Mouse (Mus musculus) kidney, adult 11 months (tissue): ENCODE measurements at regions not wholly inside any gene's neighbourhood (a gene's known extent, or its start where the extent isn't known, plus 50 kb on each side); places are given as distances from the start of the nearest gene placed in this dataset.
"Not testable (repeated sequence)": the region's sequence is repeated elsewhere in the genome, so short reads cannot be mapped to it uniquely, and the experiment has no call there.

Experiments used
- DNase-seq: peaks from one replicate; pipeline ENCODE4 v3.0.0; 2022

DNA sequence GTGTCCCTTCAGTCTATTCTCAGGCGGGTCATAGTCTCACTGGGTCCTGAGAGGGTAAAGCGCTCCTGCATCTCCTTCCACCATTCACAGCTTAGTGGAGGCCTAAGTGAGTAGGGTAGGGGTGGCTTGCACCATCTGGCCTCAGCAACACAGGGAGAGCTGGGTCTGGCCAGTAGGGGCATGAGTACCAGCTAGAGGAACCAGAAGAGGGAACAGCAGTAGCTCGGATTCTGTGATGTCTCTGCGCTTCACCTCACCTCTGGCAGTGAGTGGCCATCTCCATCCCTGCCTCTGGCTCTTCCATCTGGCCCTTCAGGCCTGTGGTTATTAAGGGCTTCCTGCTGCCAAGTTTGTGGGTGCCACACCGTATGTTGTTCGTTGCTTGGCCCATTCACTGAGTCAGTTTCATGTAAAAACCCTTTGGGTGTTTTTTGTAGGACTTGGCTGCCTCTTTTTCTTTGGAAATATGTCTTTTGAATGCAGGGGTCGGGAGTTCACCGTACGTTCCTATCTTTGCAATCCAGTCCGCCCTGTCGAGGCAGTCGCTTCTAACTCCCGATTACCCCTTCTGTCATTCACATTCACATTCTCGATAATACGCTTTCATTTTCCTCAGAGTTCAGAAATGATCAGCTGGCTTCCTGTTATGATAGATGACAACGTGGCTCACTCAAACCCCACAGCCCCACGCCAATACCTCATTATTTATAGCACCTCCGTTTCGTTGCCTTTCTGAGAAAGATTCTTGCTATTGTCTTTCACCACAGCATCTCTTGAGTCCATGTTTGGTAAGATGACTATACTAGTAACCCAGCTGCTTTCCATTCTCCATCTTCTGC, 99.4 kb upstream of the Mrps10 start:
- DNase-seq, result no peak

- no peak for DNase-seq
Observed at GRCm38 (mm10) chr17:47267843-47268242, 100.8 kb upstream of the Mrps10 start.

DNA sequence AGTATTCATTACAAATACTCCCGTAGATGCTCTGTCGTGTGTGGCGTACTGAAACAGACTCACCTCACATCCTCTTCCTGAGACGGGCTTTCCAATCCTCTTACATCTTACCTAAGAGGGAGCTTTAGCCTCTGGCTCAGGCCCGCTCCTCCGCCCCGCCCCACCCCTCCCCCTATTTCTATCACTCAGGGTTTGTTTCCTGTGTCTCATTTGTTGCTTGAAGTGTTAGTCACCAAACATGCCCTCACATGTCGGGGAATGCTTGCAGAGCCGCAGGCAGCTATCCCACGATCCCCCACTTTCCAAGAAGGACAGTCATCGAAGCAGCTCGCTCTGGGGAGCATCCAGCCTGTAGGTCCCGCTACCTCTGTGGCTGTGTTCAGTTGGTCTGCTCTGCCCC, 101.6 kb upstream of the Mrps10 start:
- no peak for DNase-seq

GRCm38 (mm10) chr17:47266335-47266734, 102.4 kb upstream of the Mrps10 start:
- no peak for DNase-seq

- no peak for DNase-seq
Observed at GRCm38 (mm10) chr17:47262986-47263385, 105.7 kb upstream of the Mrps10 start.

DNA sequence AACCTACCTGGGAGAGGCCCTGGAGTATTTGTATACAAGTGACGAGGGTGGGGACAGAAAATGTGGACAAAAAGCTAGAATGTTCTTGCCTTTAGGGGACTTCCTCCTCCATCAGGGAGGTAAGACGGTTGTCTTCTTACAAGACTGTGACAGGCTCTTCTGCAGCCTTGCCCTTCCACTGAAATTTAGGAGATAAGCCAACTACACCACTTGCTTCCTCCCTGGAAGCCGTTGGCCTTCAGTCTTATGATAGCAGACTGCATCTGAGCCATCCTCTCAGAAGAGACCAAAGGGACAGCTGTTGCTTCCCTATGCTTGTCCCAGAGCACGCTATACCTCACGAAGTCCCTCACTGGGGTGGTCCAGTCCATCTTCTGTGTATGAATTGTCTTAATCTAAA, 106.5 kb upstream of the Mrps10 start:
- no peak for DNase-seq

- DNase-seq, result no peak
Observed at GRCm38 (mm10) chr17:47260976-47261375, 107.7 kb upstream of the Mrps10 start.

DNA sequence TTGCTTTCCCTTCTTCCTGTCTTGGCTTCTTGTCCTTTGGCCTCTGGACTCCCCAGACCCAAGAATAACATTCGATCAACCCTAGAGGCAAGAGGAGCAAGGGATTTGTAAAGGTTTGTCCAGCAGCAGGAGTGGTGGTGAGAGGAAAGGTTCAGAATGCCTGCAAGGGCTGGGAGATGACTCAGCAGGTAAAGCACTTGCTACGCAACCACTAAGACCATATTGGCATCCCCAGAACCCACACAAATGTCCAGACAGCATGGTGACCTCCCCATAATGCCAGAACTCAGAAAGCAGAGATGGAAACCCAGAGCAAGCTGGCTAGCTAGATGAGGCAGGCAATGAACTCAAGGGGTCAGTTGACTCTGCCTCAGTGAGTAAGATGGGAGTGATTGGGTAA, 110.4 kb upstream of the Mrps10 start:
- no peak for DNase-seq

GRCm38 (mm10) chr17:47255209-47255608, 113.5 kb upstream of the Mrps10 start:
- DNase-seq, result no peak

DNA sequence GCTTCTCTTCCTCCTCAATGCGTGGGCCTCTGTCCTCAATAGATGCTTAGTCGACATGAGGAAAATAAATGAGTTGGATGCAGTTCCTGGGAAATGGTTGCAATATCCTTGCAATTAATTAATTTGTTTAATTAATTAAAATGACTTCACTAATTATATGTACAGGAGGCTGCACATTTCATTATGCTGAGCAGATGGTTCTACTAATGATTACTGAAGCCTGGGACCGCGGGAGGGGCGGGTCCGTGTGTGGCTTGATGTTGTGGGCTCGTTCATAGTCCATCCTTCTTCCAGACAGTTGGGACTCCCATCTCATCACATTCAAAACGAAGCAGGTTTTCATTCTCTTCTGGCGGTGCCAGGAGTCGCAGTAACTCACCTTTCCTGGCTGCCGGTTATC, 114.7 kb upstream of the Mrps10 start:
- no peak for DNase-seq

DNA sequence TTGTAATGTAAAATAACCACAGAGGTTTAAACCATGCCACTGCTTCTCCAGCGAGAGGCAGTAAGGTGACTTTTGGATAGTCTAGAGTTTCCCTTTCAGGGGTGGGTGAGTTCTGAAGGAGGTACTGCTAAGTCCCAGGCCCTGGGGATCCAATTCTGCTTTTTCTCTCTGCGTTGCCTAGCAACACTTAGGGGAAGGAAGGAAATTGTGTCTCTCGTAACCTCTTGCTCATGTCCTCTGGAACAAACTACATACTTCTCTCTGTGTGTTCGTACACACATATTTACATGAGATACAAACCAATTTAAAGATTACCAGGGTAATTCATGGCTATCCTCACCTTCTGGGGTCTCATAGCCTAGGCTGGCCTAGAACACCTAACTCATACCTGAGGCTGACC, 118.7 kb upstream of the Mrps10 start:
- no peak for DNase-seq

GRCm38 (mm10) chr17:47249176-47249575, 119.5 kb upstream of the Mrps10 start:
- DNase-seq, result no peak

DNA sequence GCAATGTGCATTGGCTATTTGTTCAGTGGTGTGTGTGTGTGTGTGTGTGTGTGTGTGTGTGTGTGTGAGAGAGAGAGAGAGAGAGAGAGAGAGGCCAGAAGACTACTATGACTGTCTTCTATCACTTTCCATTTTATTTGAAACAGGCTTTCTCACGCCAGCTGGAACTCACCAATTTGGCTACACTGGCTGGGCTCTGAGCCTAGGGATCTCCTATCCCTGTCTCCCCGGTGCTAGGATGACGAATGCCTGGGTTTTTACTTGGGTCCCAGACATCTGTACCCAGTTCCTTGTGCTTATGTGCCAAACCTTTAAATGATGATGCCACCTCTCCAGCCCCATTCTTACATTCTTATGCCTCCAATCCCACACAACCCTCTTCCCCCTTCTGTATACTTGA, 120.6 kb upstream of the Mrps10 start:
- no peak for DNase-seq

DNA sequence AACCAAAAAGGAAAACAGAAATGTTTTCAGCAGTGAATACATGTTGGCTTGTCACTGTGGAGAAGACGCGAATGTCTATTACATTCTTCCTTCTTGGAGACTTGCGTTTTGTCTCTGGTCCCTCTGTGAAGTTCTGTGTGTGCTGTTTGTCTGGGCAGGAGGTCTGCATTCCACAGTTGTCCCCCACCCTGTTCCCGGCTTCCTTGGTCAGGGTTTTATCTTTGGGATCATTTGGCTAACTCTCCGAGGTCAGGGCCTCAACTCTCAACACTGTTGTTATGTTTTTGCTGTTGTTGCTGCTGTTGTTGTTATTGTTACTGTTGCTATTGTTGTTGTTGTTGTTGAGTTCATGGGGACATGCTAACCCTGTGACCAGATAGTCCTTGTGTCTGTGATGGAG, 121.2 kb upstream of the Mrps10 start:
- DNase-seq, result no peak

- no peak for DNase-seq
Observed at GRCm38 (mm10) chr17:47246605-47247004, 122.1 kb upstream of the Mrps10 start.

DNA sequence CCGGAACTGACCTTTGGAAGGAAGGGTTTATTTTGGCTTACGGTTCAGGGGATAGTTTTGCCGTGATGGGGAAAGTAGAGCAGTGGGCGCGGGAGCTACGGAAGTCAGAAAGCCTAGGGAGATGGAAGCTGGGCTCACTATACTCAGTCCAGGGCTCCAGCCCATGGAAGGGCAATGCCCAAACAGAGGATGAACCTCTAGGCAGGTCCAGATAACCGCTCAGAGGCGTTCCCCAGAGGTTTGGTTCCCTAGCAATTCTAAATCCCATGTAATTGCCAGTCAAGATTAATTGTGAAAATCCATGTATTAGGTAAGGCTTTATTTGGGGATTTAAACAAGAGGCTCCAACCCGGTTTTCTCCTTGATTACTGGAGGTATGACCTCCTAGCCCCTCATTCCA, 123.1 kb upstream of the Mrps10 start:
- DNase-seq, result no peak

- DNase-seq, result no peak
Observed at GRCm38 (mm10) chr17:47239086-47239485, 129.6 kb upstream of the Mrps10 start.

- DNase-seq, result not testable (repeated sequence)
Observed at GRCm38 (mm10) chr17:47237881-47238280, 130.8 kb upstream of the Mrps10 start.

GRCm38 (mm10) chr17:47234343-47234742, 134.3 kb upstream of the Mrps10 start:
- no peak for DNase-seq

DNA sequence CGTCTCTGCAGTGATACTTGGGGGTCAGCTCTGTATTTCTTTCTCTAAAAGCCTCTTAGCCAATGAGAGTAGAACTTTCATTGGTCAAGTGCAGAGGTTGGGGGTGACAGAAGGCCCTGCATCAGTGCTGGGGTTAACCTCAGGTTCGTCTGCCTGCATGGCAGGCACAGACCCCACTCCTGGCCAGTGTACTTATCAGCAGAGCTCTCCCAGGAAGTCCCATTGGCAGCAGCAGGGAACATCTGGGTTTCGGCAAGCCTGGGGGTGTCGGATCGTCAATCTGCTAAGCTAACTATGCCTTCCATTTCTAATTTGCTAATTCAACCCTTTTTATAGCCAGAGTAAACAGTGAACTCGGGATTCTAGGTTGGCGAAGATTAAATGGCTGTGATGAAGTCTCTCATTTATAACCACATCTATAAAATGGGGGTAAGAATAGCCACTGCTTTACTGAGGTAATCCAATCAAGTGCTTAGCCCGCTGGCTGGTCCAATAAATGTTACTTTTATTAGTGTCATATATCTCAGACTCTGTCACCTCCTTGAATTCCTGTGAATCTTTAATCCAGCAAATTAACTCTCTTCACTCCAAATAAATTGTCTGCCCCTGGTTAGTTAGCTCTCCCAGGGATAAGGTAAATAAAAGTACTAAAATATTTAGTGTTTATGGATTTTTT, 135.5 kb upstream of the Mrps10 start:
- DNase-seq, result no peak

DNA sequence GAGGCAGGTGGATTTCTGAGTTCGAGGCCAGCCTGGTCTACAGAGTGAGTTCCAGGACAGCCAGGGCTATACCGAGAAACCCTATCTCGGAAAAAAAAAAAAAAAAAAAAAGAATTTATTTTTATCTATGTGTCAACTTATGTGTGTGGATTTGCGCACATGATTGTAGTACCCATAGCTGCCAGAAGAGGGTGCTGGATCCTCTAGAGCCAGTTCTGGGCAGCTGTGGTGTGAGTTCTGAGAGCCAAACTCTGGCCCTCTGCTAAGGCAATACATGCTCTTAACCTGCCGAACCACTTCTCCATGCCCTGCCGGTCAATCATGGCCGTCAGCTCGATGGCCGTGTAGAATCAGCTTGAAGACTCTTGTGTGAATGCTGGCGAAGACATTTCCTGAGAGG, 138.0 kb upstream of the Mrps10 start:
- no peak for DNase-seq

GRCm38 (mm10) chr17:47226391-47226790, 142.3 kb upstream of the Mrps10 start:
- no peak for DNase-seq

GRCm38 (mm10) chr17:47225306-47226269, 143.1 kb upstream of the Mrps10 start:
- no peak for DNase-seq
